Mouse (Mus musculus) hindbrain, embryonic 13.5 days (tissue): Measurements from ENCODE around the gene Fmo2. TPM values are rescaled to one million over a fixed set of nuclear protein-coding genes. Genes with fewer than 3 reads are reported as not detected.
A peak's percentile ranks its signal among the peaks of the same experiment; 100 is the strongest.

ENCODE experiments used
- ATAC-seq: fragments of 200-750 bp; cut with Nextera tagmentation; 2 replicates; pipeline ENCODE4 v1.8.0; 2017; ENCODE audit warnings: moderate TSS enrichment; ENCODE audit not compliant: low FRiP score
- H3K27ac ChIP-seq: fragments of 300-500 bp; sonication (generic); 2 replicates; pipeline ENCODE4 v1.5.1; 2015; ENCODE audit warnings: inconsistent platforms, mild to moderate bottlenecking, moderate library complexity
- H3K27me3 ChIP-seq: fragments of 300-500 bp; sonication (generic); 2 replicates; pipeline ENCODE4 v1.6.1; 2015; ENCODE audit warnings: mild to moderate bottlenecking, inconsistent platforms
- H3K36me3 ChIP-seq: fragments of 300-500 bp; sonication (generic); 2 replicates; pipeline ENCODE4 v1.6.1; 2015; ENCODE audit warnings: mild to moderate bottlenecking, inconsistent platforms
- H3K4me1 ChIP-seq: fragments of 300-500 bp; sonication (generic); replicated peaks from 2 replicates; pipeline ENCODE4 v1.6.1; 2015; ENCODE audit warnings: inconsistent platforms
- H3K4me2 ChIP-seq: fragments of 300-500 bp; sonication (generic); 2 replicates; pipeline ENCODE4 v1.6.1; 2015; ENCODE audit warnings: inconsistent platforms, mild to moderate bottlenecking, moderate library complexity
- H3K4me3 ChIP-seq: fragments of 300-500 bp; sonication (generic); 2 replicates; pipeline ENCODE4 v1.5.1; 2015; ENCODE audit warnings: mild to moderate bottlenecking, inconsistent platforms
- H3K9ac ChIP-seq: fragments of 300-500 bp; sonication (generic); 2 replicates; pipeline ENCODE4 v1.6.1; 2015; ENCODE audit warnings: mild to moderate bottlenecking, inconsistent platforms
- H3K9me3 ChIP-seq: fragments of 300-500 bp; sonication (generic); 2 replicates; pipeline ENCODE4 v1.6.1; 2016; ENCODE audit warnings: inconsistent platforms
- WGBS: fragments of 180-500 bp; shearing (Covaris S2); methylation state at CpG from one replicate; pipeline ENCODE4 v1.1.7; 2015; 5-methylcytosine and 5-hydroxymethylcytosine counted together
- polyA plus RNA-seq: library from polyadenylated mRNA; unstranded; fragments of >200 nt; fragmentation: Nextera tagmentation; extraction: Ambion mirVana; gene quantifications from 2 replicates; pipeline ENCODE4 v1.2.1, GENCODE M21; 2015

Fmo2 gene
- polyA plus RNA-seq, 1 experiment from 2014 or later = 0.42 TPM

DNA sequence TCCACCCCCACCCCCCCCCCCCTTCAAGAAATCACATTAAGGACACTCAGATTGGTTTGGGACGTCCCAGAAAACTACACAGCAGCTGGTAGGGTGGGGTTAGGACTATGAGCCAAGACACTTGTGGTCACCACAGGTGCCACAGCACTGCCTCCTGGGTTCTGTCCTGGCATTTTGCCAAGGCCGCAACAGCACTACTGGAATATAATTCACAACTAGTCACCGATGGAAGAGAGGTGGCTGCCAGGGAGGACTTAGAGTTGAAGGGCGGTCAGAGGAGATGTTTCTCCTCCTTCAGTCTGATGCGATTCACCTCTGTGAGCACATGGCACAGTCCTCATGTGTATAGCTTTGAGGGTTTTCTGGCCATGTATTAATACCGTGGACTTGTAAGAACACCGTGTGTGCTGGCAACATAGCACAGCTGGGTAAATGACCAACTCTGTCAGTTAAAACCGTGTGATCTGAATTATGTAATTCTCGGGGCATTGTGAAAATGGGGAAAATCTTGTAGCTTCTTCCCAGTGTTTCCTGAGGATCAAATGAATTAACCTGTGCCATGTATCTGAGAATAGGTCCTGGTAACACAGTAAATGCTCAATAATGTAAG, 38.4 kb downstream of the Fmo2 start:
- no peaks in the 10 kb centered on the region for H3K27me3 ChIP-seq
- no peak overlapping the region for H3K4me2 ChIP-seq
- peaks cover 12% of the 10 kb centered on the region for H3K4me1 ChIP-seq
- peak; percentile 46; the same call in 1 of the 2 replicates for ATAC-seq
- WGBS = 73% methylated on average over 9 of the region's 9 CpGs
- no peaks in the 10 kb centered on the region for H3K9me3 ChIP-seq
- no peak overlapping the region for H3K9ac ChIP-seq
- no peaks in the 10 kb centered on the region for H3K36me3 ChIP-seq
- peak overlapping the region; percentile 70; the same call in 1 of the 2 replicates for H3K27ac ChIP-seq
- H3K4me3 ChIP-seq = no peak overlapping the region

DNA sequence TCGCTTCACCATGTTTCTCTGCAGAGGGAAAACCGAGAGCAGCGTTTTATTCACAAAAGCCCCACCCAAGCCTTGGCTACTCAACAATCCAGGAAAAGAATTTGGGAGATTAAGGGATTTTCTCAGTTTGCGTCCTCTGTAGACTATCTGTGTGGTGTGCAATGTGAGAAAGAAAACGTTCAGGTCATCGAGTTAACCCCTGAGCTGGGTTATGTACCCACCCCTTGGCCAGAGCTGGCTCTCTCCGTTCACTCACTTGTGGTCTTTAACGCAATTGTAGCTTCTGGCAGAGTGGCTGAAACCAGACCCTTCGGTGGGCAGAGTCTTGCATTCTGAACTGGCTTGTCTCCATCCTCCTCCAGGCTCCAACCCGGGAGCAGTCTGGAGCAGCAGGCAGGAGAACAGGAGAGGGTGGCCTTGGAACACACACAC, 39.0 kb downstream of the Fmo2 start:
- ATAC-seq = peak; percentile 54; the same call in 1 of the 2 replicates
- H3K36me3 ChIP-seq = no peaks in the 10 kb centered on the region
- 67% methylated on average over 10 of the region's 10 CpGs for WGBS
- H3K27ac ChIP-seq = peak overlapping the region; percentile 70
- no peaks in the 10 kb centered on the region for H3K27me3 ChIP-seq
- no peaks in the 10 kb centered on the region for H3K9me3 ChIP-seq
- no peak overlapping the region for H3K9ac ChIP-seq
- no peak overlapping the region for H3K4me3 ChIP-seq
- H3K4me2 ChIP-seq = peak overlapping the region; percentile 41
- H3K4me1 ChIP-seq = peaks cover 12% of the 10 kb centered on the region

DNA sequence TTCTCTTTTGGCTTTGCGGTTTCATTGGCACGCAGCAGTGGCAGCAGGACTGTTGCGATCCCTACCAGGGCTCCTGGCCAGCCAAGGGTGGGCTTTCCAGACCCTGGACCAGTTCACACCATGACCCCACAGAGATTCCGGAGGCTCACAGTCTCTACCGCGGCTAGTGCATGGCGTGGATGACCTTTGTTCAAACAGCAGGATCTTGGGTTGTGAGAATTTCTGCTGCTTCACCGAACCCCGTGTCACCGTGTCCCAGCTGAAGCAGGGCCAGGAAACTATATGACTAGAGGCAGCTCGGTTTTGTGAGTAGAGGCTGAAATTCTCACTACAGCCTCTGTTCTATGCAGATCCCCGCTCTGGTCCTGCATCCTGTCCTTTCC, 39.8 kb downstream of the Fmo2 start:
- H3K27me3 ChIP-seq = no peaks in the 10 kb centered on the region
- 36% methylated on average over 12 of the region's 12 CpGs for WGBS
- 0 out of 2 replicates have a peak overlapping the region, but pooled peaks have one; percentile 46 for H3K9ac ChIP-seq
- no peaks in the 10 kb centered on the region for H3K36me3 ChIP-seq
- H3K9me3 ChIP-seq = no peaks in the 10 kb centered on the region
- H3K4me1 ChIP-seq = peaks cover 12% of the 10 kb centered on the region
- peak; percentile 77 for ATAC-seq
- peak overlapping the region; percentile 17 for H3K4me3 ChIP-seq
- peak overlapping the region; percentile 70 for H3K27ac ChIP-seq
- peak overlapping the region; percentile 41 for H3K4me2 ChIP-seq

DNA sequence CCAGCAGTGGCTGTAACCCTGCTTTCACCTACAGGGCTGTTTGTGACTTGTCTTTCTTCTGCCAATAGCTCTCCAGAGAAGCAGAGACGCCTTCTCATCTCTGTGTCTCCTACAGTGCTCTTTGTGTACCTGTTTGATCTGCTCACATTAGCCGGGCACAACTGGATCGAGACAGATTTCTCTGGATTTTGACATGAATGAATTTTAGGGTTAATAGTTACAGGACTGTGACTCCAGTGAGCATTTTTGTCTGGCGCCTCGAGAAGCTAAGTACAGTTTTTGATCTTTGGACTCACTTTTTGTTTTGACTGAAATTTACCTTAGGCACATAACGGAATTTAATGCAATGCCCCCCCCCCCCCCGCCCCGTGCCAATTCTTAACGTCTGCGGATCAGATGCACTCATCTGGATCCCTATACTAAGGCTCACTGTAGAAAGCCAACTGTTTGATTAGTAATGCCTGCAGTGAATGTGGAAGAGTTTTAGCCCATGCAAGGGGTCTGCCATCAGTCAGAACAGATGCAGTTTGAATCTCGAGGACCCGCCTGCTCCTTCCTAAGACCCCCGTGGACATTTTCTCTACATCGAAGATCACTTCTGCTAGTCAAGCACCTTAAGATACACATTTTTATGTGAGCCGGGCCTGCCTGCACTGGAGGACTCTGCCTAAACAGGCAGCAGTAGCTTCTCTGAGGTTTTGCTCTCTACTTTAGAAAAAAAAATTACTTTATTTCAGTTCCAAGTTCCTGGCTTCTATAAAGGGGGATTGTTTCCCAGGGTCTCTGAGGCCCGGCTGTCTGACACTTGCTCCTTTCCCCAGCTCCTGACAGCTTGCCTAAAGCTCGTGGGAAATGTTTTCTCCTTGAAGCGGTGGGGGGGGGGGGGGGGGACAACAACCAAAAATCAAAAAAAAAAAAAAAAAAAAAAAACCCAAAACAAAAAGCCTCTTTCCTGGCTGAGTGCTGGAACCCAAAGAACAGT, 40.5 kb downstream of the Fmo2 start:
- H3K4me1 ChIP-seq = peaks cover 12% of the 10 kb centered on the region
- H3K36me3 ChIP-seq = no peaks in the 10 kb centered on the region
- 57% methylated on average over 18 of the region's 18 CpGs for WGBS
- no peaks in the 10 kb centered on the region for H3K9me3 ChIP-seq
- peak overlapping the region; percentile 17; the same call in 1 of the 2 replicates for H3K4me3 ChIP-seq
- no peak overlapping the region for H3K9ac ChIP-seq
- ATAC-seq = 0 out of 2 replicates have a peak, but pooled peaks have one; percentile 50
- H3K4me2 ChIP-seq = peak overlapping the region; percentile 41
- no peaks in the 10 kb centered on the region for H3K27me3 ChIP-seq
- peak overlapping the region; percentile 70 for H3K27ac ChIP-seq

DNA sequence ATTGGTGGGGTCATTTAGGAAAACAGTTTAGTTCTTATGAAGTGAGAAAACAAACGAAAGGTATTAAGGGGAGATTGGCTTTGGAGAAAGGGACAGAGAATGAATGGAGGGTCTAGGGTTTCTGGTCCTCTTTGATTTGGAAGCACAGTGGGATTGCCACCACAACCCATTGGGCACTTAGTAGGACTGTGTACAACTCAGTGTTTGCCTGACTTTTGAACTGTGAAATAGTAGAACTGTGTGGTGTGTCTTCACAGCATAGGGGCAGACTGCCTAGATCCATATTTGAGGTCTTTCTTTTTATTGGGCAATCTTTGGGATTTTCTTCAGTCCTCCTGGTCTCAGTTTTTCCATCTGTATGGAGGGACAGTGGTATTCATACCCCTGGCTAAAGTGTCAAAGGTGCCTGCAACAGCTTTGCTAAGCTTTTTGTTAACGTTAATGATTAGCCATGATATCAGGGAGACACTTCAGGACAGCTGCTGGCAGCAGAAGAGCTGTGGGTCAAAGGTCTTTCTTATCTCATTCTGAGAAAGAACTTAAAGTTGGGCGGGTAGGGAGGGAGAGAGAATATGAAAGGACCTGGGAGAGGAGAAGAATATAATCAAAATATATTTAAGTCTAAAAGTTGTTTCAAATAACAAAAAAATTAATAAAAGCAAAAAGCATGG, 44.6 kb downstream of the Fmo2 start:
- no peaks in the 10 kb centered on the region for H3K9me3 ChIP-seq
- 76% methylated on average over 3 of the region's 3 CpGs for WGBS
- no peaks in the 10 kb centered on the region for H3K27me3 ChIP-seq
- no peaks in the 10 kb centered on the region for H3K36me3 ChIP-seq
- no peak overlapping the region for H3K9ac ChIP-seq
- H3K4me3 ChIP-seq = no peak overlapping the region
- H3K4me2 ChIP-seq = no peak overlapping the region
- H3K27ac ChIP-seq = no peak overlapping the region
- 0 out of 2 replicates have a peak, but pooled peaks cover 4% of the 10 kb centered on the region for H3K4me1 ChIP-seq
- ATAC-seq = no peak

DNA sequence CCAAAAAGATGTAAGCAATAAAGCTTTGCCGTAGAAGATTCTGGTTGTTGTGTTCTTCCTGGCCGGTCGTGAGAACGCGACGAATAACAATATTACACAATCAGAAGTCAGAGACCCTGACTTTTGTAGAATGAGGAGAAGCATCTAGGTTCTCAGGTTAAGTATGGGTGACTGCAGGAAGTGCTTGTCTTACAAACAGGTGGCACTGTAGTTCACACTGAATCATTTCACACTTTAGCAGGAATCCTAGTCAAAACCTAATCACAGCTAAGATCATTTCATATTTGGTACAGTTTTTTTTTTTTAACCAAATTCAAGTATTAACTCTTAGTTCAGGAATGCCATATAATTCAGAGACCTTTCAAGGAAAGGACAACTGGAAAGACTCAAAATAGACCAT, 51.0 kb downstream of the Fmo2 start:
- H3K9me3 ChIP-seq = no peaks in the 10 kb centered on the region
- H3K27me3 ChIP-seq = no peaks in the 10 kb centered on the region
- no peak overlapping the region for H3K27ac ChIP-seq
- no peaks in the 10 kb centered on the region for H3K36me3 ChIP-seq
- H3K9ac ChIP-seq = no peak overlapping the region
- WGBS = 97% methylated on average over 6 of the region's 6 CpGs
- H3K4me1 ChIP-seq = no peaks in the 10 kb centered on the region
- H3K4me2 ChIP-seq = no peak overlapping the region
- H3K4me3 ChIP-seq = no peak overlapping the region
- no peak for ATAC-seq

DNA sequence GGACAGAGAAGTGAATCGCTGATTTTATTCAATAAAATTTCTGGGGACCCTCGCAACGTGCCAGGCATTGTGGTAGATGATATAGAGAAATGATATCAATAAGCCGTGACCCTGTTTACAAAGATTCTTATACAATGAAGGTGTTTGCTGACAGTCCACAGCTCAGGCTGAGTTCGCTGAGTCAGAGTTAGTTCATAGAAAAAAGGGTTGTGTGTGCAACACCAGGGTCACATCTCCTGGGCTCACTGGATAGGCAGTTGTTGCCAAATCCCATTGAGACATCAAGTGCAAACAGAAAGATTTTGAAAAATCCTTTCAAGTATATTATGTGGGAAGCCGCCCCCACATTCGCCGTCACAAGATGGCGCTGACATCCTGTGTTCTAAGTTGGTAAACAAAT, 58.3 kb downstream of the Fmo2 start:
- Histone ChIP-seq H3K27ac (no peak overlapping the region), H3K36me3 (no peaks in the 10 kb centered on the region), H3K4me3 (no peak overlapping the region), H3K4me1 (no peaks in the 10 kb centered on the region), H3K27me3 (no peaks in the 10 kb centered on the region), H3K4me2 (no peak overlapping the region), H3K9ac (no peak overlapping the region), H3K9me3 (no peaks in the 10 kb centered on the region)
- WGBS = 95% methylated on average over 9 of the region's 9 CpGs
- ATAC-seq = no peak

DNA sequence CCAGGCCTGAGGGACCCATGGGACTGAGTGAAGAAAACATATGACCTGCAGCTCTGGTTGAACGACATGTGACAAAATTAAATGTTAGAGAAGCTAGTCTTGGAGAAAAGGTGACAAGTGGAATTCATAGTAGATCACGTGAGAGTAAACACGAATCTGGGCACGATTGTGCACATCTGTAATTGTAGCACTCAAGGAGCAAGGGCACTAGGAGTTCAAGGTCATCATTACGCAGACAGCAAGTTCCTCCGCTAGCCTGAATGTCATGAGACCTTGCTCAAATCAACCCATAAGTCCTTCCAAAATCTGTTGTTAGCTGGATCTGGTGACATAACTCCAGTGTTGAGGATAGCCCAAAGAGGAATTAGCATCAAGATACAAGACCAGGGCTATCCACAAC, 59.5 kb downstream of the Fmo2 start:
- Histone ChIP-seq H3K9ac (no peak overlapping the region), H3K27me3 (no peaks in the 10 kb centered on the region), H3K4me3 (no peak overlapping the region), H3K27ac (no peak overlapping the region), H3K4me1 (no peaks in the 10 kb centered on the region), H3K9me3 (no peaks in the 10 kb centered on the region), H3K4me2 (no peak overlapping the region), H3K36me3 (no peaks in the 10 kb centered on the region)
- ATAC-seq = no peak
- WGBS = 98% methylated on average over 6 of the region's 6 CpGs

DNA sequence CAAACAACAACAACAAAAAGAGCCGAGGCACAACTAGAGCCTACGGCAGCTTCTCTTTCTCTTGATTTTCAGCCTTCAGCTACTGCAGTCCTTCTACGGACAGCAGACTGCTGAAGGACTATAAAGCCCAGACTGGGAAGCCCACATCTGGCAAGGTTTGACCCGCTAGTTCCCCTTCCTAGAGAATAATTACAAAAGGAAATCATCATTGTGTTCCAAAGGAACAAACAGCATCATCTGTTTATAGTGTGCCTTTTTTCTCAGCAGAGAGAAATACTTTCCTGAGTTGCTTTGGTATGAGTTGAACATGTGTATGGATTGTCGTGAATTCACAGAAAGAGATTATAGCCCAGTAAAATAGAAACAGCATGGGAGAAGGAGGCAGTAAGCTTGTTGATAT, 64.2 kb downstream of the Fmo2 start:
- Histone ChIP-seq H3K27ac (no peak overlapping the region), H3K27me3 (no peaks in the 10 kb centered on the region), H3K36me3 (no peaks in the 10 kb centered on the region), H3K9me3 (no peaks in the 10 kb centered on the region), H3K4me1 (peaks cover 15% of the 10 kb centered on the region), H3K9ac (no peak overlapping the region), H3K4me2 (no peak overlapping the region), H3K4me3 (no peak overlapping the region)
- ATAC-seq = no peak
- WGBS = 81% methylated on average over 5 of the region's 5 CpGs

DNA sequence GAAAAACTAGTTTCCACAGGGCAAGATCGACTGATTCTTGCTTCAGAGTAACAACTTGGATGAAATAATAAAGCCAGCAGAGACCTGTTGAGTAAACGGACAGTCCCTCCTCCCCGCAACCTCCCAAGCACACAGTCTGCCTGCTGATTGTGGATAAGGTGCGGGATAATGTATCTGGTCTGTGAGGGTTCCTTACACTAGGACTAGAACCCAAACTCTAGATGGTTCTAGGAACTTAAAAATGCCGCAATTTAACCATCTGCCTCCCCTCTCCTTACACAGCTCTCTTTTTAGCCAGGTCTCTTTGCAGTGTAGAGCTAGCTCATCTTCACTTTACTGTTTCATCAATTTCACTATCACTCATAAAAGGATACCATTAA, 66.0 kb downstream of the Fmo2 start:
- peak overlapping the region; percentile 25 for H3K4me3 ChIP-seq
- H3K9ac ChIP-seq = 0 out of 2 replicates have a peak overlapping the region, but pooled peaks have one; percentile 19
- H3K36me3 ChIP-seq = no peaks in the 10 kb centered on the region
- WGBS = 16% methylated on average over 5 of the region's 5 CpGs
- peaks cover 15% of the 10 kb centered on the region for H3K4me1 ChIP-seq
- H3K4me2 ChIP-seq = peak overlapping the region; percentile 46
- no peaks in the 10 kb centered on the region for H3K27me3 ChIP-seq
- H3K27ac ChIP-seq = peak overlapping the region; percentile 78
- H3K9me3 ChIP-seq = no peaks in the 10 kb centered on the region
- peak; percentile 63 for ATAC-seq

DNA sequence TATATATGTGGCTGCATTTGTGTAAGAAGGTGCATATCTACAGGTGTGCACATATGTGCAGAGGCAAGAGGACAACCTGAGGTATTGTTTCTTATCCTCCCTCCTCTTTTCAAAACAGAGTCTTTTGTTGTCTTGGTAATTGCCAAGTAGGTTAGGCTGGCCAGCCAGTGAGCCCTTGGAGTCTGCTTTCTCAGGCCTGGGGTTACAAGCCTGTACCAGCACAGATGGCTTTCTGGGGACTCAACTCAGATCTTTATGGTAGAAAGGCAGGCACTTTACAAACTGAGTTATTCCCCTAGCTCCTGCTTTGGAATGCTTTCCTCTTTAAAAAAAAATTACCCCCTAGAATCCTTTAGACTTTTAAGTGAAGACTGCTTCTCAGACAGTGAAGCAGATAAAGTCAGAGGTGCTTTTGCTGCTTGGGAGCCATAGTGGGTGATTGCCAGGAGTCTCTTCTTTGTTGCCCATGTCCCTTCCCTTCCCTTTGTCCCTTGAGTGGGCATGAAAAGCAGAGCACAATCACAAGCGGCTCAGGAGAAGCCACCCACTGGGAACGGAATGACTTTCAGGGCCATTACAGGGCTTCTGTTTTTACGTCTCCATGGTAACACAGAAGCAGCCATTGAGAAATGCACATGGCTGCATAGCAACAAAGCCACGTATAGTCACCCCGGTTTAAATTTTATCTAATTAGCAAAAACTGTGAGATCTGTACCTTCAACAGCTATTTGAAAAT, 66.5 kb downstream of the Fmo2 start:
- Histone ChIP-seq H3K27me3 (no peaks in the 10 kb centered on the region), H3K27ac (peak overlapping the region; percentile 78), H3K9me3 (no peaks in the 10 kb centered on the region), H3K36me3 (no peaks in the 10 kb centered on the region), H3K4me2 (peak overlapping the region; percentile 46), H3K4me1 (peaks cover 15% of the 10 kb centered on the region), H3K4me3 (peak overlapping the region; percentile 25), H3K9ac (peak overlapping the region; percentile 19; the same call in 1 of the 2 replicates)
- 3% methylated on average over 5 of the region's 5 CpGs for WGBS
- ATAC-seq = peak; percentile 96
